Mouse (Mus musculus) erythroblast, adult 5-6 weeks (primary cell): ENCODE results near the gene Tnfaip8l3. TPM values are rescaled to one million over a fixed set of nuclear protein-coding genes. Genes with fewer than 3 reads are reported as not detected.
"Not testable (repeated sequence)": the region's sequence is repeated elsewhere in the genome, so short reads cannot be mapped to it uniquely, and the experiment has no call there.

Source experiments
- ATAC-seq: replicated peaks from 2 replicates; pipeline ENCODE4 v1.8.0; 2016; ENCODE audit warnings: moderate number of reproducible peaks, mild to moderate bottlenecking, moderate TSS enrichment, inconsistent platforms; ENCODE audit not compliant: poor library complexity, low FRiP score, severe bottlenecking
- total RNA-seq, 2 experiments: library from RNA; stranded (forward) in 1 of 2; stranded (reverse) in 1 of 2; fragments of 150-400 nt in 1 of 2; fragments of 200-764, 138-1000 nt in 1 of 2; gene quantifications; 2 replicates each; pipeline versions ENCODE4 v1.2.3 to v1.2.4; 2015 to 2017; ENCODE audit warnings: low replicate concordance in 2 of 2

The Tnfaip8l3 gene
- total RNA-seq, 2 experiments from 2014 or later: not detected

GRCm38 (mm10) chr9:53994528-53994927 is 73.7 kb downstream of the Tnfaip8l3 start:
- ATAC-seq: no peak

- not testable (repeated sequence) for ATAC-seq
Observed at GRCm38 (mm10) chr9:53992567-53992966, 75.6 kb downstream of the Tnfaip8l3 start.

- 0 out of 2 replicates have a peak, but pooled peaks have one; percentile 62 for ATAC-seq
Observed at GRCm38 (mm10) chr9:53990921-53991320, 77.3 kb downstream of the Tnfaip8l3 start.

- ATAC-seq: no peak
Observed at GRCm38 (mm10) chr9:53986972-53987371, 81.2 kb downstream of the Tnfaip8l3 start.

- no peak for ATAC-seq
Observed at GRCm38 (mm10) chr9:53984868-53985267, 83.3 kb downstream of the Tnfaip8l3 start.

- ATAC-seq: no peak
Observed at GRCm38 (mm10) chr9:53975122-53975518, 93.1 kb downstream of the Tnfaip8l3 start, which contains the start of gene Elmod1. Gene Elmod1 (minus strand): TSS chr9:53975301.

GRCm38 (mm10) chr9:53974328-53975121 is 93.7 kb downstream of the Tnfaip8l3 start:
- no peak for ATAC-seq

- no peak for ATAC-seq
Observed at GRCm38 (mm10) chr9:53973929-53974327, 94.3 kb downstream of the Tnfaip8l3 start.

Other genes with a start within 250 kb of the Tnfaip8l3 start
- gene Sln, start 218.2 kb downstream of the Tnfaip8l3 start, total RNA-seq (2015; ENCODE audit: low replicate concordance): not detected in 2 replicates
- not detected in 2 replicates for gene Sln, start 218.2 kb downstream of the Tnfaip8l3 start, total RNA-seq (2017; ENCODE audit: low replicate concordance)
- not detected in 2 replicates for gene Elmod1, start 93.1 kb downstream of the Tnfaip8l3 start, total RNA-seq (2015; ENCODE audit: low replicate concordance)
- gene Elmod1, start 93.1 kb downstream of the Tnfaip8l3 start, total RNA-seq (2017; ENCODE audit: low replicate concordance): 1.1 TPM in 1 of 2 replicates, not detected in the other
- gene Cyp19a1, start 199.7 kb upstream of the Tnfaip8l3 start, total RNA-seq (2015; ENCODE audit: low replicate concordance): not detected in 2 replicates
- not detected in 2 replicates for gene Cyp19a1, start 199.7 kb upstream of the Tnfaip8l3 start, total RNA-seq (2017; ENCODE audit: low replicate concordance)
- gene Gldn, start 218.1 kb upstream of the Tnfaip8l3 start, total RNA-seq (2015; ENCODE audit: low replicate concordance): 0.42 TPM in 1 of 2 replicates, not detected in the other
- not detected in 2 replicates for gene Gldn, start 218.1 kb upstream of the Tnfaip8l3 start, total RNA-seq (2017; ENCODE audit: low replicate concordance)